Mouse (Mus musculus) ES-Bruce4 (cell line): Measurements from ENCODE around the gene Gper1.

Experiments used
- CTCF ChIP-seq: IDR thresholded peaks from one replicate; pipeline ENCODE4 v1.8.1; 2011; ENCODE audit warnings: low read depth, low read length
- EP300 ChIP-seq: IDR thresholded peaks from 2 replicates; pipeline ENCODE4 v1.6.1; 2011; ENCODE audit warnings: low read depth, low read length; ENCODE audit not compliant: insufficient read depth
- POLR2A ChIP-seq: IDR thresholded peaks from one replicate; pipeline ENCODE4 v1.8.1; 2011; ENCODE audit warnings: low read length; ENCODE audit not compliant: insufficient read depth

- TF ChIP-seq POLR2A (no peak), CTCF (no peak), EP300 (no peak)
These were observed 41.9 kb downstream of the Gper1 start for GRCm38 (mm10) chr5:139464874-139465273.
